In genomic region chr3:98300266-98300665, GRCm38 (mm10) we compare ENCODE assay signal across 1 mouse cellular context.
TF ChIP-seq lines count a peak whose summit lies in the region.

No protein-coding gene starts in this region.

TF ChIP-seq in MEL, 35 proteins besides CTCF, POLR2A, EP300 and RAD21 (continued from another document):
- TF ChIP-seq ZC3H11A (IDR thresholded peaks at IDR 0.05; ENCODE audit: low read depth, low read length), result no peak
TF ChIP-seq in MEL: peak in this region for 3.
